Mouse (Mus musculus) thymus, postnatal 10 days (tissue): Measurements from ENCODE around the gene Kdm8.
"Not testable (repeated sequence)": the region's sequence is repeated elsewhere in the genome, so short reads cannot be mapped to it uniquely, and the experiment has no call there.

Experiments
- DNase-seq, 2 experiments: peaks; one replicate each; pipeline ENCODE4 v3.0.0; 2021; ENCODE audit warnings: low spot score in 2 of 2

The Kdm8 gene

DNA sequence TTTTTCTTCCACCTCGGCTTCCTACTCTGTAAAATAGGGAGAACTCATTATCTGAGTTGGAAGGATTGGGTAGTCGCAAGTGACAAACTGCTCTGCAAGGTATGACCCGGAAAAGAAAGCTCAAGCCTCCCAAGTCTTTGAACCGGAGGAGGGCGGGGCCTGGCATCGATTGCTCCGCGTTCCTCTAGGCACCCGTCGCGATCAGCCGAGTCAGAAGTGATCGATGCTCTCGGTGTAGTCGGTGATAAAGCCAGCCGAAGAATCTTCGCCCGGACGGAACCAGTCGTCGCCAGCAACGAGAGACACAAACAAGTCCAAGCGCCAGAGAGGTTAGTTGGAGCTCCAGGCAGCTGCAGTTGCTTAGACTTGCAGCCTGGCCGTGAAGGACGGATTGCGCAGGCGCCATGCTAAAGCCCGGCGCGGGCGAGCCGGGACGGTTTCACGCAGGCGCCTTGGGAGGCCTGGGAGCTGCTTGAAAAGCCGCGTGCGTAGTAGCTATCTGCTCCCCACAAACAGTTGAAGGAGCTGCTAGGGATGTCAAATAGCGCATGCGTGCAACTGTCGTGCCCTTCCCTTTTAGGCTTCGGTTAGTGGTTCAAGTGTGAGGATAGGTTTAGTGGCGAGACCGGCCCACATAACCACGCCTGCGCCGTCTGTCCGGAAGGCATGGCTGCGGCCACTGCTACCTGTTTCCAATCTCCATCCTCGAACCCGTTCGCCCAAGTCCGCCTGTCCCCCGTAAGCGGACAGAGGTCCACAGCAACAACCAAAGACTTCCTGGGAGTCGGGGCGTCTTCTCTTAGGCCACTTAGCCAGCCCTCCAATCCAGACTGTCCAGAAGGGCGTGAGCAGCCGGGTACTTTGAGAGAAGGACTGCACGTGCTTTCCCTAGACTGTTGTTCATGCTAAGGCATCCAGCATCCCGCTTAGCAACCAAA is at the start of gene Kdm8:
Kdm8 (plus strand) TSS at position 213 of the 938 bp plus-strand sequence.
- DNase-seq, result peak; percentile 89 to 90

DNA sequence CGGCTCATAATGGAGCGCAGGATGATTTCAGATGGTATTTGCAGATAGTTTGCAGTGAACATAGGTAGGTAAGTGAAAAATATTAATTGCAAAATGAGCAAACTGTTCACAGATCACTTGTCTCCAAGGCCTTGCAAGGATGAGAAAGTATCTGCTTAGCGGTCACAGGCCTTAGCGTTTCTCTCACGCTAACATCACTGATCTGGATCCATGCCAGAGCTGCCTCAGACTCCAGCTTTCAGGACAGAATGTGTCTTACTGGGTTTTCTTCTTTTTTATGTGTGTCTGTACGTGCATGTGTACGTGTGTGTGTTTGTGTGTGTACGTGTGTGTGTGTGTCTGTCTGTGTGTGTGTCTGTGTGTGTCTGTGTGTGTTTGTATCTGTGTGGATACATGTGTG is 46.4 kb upstream of the Kdm8 start:
- no peak for DNase-seq

DNA sequence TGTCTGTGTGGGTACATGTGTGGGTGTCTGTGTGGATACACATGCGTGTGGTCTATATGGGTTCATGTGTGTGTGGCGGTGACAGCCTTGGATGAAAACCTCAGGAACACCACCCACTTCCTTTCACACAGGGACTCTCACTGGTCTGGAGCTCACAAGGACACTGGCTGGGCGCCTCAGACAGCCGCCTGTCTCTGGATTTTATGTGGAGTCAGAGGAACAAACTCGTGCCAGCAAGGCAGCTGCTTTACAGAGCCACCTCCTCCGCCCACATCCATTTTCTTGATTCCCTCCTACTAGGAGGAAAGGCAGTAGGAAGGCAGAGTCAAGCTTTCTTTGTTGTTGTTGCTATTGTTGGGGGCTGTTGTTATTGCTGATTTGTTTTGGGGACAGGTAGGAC is 45.8 kb upstream of the Kdm8 start:
- DNase-seq, result no peak

DNA sequence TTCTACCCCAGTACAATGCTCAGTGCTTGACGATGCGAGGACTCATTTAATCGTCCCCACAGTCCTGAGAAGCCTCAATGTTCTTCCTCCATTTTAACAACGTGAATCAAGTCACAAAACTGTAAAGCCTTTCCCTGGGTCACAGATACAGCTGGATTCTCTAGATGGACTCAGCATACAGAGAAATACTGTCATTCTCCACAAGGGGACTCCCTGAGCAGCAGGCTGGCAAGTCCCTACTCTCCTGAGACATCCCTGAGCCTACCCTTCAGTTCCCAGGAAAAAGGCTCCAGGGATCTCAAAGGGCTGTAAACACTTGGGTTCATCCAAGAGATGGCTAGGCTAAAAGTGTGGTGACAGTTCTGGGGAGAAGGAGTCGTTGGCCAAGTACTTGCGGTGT is 37.3 kb upstream of the Kdm8 start:
- no peak for DNase-seq

DNA sequence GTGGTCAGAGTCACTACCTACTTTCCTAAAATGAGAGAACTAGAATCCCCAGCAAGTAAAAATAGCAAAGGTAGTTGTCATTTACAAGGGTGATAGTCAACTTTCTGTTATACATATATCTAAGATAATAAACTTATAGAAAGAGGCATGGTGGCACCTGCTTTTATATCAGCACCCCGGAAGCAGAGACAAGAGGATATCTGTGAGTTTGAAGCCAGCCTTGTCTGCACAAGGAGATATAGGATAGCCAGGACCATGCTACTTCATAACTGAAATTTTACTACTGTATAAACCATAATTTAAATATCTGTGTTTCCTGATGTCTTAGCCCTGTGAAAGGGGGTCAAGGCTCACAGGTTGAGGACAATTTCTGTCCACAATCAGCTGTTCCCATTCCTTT is 29.4 kb upstream of the Kdm8 start:
- no peak for DNase-seq

DNA sequence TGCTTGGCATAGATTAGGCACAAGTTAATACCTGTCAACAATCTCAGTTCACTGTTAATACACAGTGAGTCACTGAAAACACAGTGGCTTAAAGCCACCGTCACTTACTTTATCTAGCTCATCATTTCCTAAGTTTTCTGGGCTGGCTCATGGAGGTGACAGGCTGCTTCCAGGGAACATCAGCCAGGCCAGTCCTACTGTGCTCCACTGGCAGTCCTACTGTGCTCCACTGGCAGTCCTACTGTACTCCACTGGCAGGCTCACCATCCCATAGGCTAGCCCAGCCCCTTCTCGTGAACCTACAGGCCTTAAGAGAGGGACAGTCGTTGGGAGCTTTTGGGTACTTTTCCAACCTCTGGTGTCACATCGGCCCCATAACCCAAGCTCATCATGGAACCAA is 28.7 kb upstream of the Kdm8 start:
- DNase-seq, result no peak

DNA sequence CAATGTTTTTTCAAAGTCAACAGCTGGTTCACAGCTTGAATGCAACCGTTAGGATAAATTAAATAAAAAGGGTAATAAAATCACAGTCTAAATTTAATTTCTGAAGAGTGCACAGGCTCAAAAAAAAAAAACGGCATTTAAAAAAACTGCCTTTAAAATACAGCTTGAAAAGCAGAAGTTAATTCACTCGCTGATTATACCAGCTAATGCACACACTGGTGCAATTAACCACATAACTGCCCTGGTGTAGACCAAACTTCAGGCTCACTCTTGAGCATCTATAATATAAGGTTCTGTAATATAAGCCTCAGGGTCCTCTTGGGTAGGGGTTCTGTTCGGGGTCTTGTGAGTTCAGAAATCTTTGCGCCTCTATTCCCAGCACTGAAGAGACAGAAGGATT is 27.7 kb upstream of the Kdm8 start:
- DNase-seq, result no peak

DNA sequence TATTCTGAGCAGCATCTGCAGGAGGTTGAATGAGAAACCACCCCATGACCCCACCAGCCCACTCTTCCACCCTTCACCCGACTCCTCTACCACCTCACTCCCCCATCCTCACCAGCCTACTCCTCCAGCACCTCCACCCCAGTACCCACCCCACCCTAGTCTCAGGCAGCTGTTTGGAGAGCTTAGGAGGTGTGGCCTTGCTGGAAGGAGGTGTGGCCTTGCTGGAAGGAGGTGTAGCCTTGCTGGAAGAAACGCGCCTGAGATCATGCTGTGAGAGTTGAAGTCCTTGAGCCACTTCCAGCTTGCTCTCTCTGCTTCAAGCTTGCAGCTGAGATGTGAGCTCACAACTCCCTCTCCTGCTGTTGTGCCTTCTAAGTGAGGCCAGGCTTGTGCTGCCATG is 26.1 kb upstream of the Kdm8 start:
- peak in 1 of 2 experiments; percentile 17 for DNase-seq

DNA sequence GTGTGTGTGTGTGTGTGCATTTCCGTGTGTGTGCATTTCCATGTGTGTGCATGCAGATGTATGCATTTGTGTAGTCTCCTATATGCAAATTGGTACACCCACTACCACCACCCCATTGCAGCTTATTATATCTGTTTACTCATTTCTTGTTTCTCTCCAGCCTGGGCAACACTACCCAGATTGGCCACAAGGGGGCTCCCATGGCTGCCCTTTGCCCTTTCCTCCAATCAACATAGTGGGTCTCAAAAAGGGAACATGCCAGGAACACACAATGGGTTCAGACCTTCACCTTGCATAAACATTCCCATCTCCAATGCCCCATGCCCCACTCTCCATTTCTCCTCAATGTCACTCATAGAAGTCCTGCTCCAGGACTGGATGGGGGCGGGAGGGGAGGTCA is 24.3 kb upstream of the Kdm8 start:
- DNase-seq, result peak; percentile 67 to 82

DNA sequence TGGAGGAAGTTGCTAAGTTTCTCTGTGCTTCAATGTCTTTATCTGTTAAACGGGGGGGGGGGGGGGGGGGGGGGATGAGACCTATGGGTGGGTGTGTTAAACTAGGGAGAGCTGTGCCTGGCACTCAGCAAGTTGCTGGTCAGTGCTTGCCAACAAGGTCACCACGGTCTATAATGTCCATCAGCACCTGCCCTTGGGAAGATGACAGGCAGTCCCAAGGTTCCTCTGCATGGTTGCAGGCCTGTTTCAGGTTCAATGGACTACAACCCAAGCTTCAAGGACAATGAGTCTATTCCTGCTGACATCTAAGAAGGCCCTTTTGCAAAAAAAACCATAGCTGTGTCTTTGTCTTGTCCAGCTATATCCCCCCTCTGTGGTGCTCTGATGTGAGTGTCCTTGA is 22.6 kb upstream of the Kdm8 start:
- DNase-seq, result no peak

DNA sequence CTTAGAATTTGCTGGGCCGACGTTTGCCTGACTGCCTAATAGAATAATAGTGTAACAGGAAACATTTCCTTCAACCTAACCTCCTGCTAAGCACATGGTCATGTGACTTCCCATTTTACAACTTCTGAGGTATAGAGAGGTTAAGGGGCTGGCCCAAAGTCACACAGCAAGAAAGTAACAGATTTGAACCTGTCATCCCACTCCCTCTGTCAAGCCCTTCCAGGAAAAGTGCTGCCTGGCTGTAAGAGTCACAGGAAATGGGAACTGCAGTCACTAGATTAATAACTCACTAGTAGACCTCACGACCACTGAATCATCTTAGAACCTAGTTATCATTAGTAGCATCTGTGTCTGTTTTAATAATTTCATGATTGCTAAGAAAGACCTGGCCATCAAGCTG is 21.4 kb upstream of the Kdm8 start:
- no peak for DNase-seq

DNA sequence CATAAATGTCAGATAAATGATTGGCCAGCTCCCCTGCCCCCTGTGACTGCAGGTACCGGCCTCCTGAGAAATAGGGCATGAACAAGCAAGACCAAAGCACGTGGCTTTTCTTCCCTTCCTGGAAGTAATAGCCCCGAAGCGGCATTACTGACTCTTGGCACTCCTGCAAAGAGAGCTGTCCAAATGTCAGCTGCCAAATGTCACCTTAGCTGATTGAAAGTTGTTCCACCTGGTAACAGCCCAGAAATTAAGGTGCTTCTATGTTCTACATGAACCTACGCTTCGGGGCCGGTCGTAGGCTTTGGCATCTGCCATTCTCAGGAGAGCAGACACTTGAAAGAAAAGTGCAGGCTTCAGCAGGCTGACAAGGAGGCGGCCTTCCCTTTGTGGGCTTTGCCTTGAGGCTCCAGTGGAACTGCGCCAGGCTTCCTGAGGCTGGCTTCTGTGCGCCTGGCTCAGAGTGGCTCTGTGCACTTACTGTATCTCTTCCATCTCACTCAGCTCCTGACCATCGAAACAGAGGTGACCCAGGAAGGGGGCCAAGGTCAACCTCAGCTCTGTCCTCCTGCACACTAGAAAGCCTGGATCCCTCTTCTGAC is 16.9 kb upstream of the Kdm8 start:
- DNase-seq, result no peak

DNA sequence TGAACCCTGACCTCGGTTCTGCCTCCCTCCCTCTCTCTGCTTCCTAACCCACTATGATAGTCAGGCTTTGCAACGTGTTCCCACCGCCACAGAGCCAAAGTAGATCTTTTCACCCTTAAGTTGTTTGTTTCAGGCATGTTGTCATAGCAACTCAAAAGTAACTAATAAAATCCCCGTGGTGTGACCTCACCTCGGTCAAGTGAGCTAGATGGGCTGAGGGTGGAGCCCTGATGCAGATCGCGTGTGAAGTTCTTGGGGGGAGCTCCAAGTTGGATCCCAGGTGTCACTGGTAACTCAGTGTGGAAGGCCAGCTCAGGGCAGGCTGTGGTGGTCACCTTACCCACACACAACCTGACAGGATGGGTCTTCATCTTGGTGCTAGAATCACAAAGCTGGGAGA is 16.1 kb upstream of the Kdm8 start:
- no peak for DNase-seq

DNA sequence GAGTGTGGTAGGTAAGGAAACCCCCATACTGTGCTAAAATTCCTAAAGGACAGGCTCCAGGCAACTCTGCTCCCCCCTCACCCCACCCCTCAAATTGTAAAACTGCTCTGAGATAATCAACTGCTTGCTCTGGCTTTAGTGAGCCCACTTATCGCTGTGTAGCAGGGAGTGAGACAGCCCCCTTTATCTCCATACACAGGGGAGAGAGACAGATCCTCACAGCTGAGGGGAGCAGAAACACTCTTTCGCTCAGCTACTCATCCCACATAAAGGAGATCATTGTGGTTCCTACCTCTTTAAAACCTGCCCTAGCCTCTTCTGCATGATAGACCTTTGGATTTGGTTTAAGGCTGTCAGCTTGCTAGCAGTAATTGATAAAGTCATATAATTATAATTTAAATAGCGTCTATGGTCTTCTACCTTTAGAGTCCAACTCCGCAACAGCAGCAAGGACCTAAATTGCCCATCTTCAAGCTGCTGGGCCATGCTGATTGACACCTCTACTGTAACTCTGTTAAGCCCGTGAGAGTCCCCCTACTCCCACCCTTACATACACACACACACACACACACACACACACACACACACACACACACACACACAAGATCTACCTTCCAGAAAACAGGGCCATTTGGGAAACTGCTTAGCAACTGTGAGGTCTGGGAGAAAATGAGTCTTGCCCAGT is 15.5 kb upstream of the Kdm8 start:
- not testable (repeated sequence) for DNase-seq

DNA sequence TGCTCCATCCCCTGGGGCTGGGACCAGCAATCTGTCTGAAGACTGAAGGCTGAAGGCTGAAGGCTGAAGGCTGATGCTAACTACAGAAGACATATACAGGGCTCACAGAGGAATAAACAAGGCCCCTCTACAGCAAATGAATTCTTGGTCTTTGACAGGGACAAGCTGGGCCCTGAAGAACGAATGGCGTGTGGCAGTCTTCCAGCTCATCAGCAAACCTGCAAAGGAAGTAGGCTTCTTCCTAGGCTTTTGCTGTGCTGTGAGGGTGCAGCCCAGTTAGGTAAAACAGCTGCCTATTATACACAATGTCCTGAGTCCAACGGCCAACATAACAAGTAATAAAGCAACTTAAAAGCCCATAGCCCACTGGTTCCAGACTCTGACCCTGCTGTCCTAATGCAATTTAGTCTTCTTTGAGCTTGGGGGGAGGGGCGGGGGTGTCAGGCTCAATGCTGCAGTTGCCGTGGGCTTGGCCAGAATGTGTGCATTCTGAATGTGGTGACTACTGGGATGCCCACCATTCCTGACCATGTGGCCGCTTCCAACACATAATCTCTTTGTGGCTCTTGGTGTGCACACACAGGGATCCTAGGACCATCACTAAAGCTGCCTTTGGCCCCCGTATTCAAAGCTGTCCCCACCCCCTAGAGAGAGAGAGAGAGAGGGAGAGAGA is 14.2 kb upstream of the Kdm8 start:
- no peak for DNase-seq

DNA sequence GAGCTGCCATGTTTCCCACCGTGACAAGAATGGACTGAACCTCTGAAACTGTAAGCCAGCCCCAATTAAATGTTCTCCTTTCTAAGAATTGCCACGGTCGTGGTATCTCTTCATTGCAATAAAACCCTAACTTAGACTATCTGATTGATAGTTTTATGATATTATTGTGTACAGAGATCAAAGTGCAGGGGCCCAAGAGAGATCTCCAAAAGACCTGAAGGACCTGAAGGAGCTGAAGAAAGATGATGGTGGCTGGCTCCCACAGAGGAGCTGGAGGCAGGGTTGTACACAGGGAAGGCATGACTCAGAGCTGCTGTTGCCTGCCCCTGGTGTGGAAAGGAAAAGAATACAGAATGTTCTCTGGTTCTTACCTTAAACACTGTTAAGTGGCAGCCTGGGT is 10.6 kb upstream of the Kdm8 start:
- DNase-seq, result no peak

DNA sequence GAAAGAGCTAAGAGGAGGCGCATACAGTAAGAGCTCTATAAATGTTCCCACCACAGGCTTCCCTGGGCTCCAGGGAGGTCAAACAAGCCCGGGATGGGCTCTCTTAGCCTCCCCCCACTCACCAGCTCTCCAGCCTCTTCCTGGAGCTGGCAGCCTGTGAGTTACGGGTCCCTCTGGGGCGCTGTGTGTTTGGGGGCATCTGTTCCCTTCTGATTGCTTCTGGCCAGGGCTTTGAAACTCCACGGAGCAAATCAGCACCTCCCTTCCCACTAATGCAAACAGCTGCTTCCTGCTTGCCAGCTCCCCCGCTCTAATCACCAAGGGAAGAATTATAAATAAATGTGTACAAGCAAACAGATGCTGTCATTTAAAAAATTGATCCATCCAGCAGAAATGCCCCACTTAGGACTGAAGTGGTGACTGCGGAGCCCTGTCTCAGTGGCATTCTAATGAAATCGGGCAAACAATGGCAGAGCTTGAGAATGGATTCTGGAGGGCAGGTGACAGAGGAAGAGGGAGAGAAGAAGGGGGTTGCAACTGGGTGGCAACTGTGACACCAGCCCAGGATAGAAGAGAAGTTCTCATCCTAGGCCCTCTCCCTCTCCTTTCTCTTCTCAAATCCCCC is 9.7 kb upstream of the Kdm8 start:
- DNase-seq, result no peak

DNA sequence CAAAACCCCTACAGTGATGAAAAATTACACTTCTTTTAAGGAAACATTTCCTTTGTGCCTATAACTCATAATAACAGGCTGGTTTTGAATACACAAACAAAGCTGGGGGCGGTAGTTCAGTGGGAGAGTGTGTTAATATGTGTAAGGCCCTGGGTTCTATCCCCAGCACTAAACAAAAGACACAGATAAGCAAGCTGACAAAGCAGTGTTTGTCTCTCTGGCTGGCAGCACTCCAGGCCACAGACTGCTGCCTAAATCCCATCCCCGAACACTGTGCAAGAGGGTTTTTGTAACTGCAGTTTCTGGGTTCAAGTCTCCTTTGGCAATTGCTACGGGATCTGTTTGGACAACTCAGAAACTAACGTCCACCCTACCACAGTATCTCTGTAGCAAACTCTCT is 2.2 kb upstream of the Kdm8 start:
- no peak for DNase-seq

DNA sequence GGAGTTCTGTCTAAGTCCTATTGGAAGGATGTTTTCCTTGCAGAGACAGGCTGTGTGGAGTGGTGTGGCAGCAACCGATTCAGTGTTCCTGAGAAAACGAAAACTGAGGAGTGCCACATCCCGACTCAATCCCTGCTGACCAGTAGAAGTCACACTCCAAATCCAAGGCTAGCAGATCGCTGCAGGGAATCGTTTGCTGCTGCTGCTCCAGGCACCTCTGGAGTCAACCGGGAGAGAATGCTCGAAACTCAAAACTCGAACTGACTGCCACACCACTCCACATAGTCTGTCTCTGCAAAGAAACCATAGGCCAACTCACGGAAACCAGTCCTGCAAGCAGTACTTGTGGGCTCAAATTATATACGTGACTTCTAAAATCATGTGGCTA is 406 bp upstream of the Kdm8 start:
- peak in 1 of 2 experiments; percentile 18 for DNase-seq

DNA sequence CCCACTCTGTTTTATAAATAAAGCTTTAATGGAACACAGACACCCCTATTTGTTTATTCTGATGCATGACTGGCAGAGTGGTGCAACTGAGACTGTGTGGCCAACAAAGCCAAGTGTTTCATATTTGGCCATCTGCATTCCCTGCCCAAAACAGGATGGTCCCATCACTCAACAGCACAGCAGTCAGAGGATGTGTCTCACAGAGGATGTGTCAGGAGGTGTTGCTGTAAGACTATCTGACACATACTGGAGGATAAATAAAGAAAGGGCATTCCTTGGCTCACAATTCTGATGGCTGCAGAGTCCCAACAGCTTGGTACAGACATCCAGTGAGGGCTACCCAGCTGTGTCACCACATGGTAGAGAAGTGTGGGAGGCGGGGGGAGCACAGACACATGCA is 6.2 kb downstream of the Kdm8 start:
- DNase-seq, result no peak

DNA sequence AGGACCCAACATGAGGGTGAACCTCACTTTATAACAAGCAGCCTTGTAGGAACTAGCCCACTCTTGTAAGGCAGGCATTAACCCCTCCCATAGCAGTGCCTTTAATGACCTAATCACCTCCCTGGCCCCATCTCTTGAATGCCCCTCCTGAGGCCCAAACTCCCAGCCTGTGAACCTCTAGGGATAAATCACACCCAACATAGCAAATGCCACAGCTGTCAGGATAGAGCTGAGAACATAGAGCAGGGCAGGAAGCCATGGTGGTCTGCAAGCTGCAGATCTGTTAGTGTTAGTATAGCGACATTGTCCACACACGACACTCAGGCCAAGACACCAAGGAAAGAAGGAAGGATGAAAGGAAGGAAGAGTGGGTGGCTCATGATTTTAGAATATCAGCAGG is 6.6 kb downstream of the Kdm8 start:
- DNase-seq, result no peak

DNA sequence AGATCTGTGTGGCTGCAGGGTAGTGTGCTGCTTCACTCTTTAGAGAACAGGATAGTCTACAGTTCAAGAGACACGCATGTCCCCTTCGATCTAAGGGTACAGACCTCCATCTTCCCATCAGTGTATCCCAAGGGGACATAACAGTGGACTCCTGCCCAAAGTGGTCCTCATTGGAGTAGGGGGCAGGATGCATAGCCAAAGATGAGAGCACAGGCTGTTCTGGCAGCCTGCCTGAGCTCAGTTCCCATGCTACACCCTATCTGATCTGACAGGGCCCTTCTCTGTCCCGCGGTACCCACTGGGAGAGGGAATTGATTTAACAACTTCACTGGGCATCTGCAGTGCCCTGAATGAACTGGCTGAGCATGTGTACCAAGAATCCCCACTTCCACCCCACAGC is 9.2 kb downstream of the Kdm8 start:
- no peak for DNase-seq
